Mouse (Mus musculus) forebrain, embryonic 15.5 days (tissue): ENCODE results near the gene Gm13278. TPM values are rescaled to one million over a fixed set of nuclear protein-coding genes. Genes with fewer than 3 reads are reported as not detected.

Source experiments
- polyA plus RNA-seq: library from polyadenylated mRNA; unstranded; fragments of >200 nt; fragmentation: Nextera tagmentation; extraction: Ambion mirVana; gene quantifications from 2 replicates; pipeline ENCODE4 v1.2.1, GENCODE M21; 2015

Gm13278 gene
- polyA plus RNA-seq, 1 experiment from 2014 or later = not detected

Other genes starting within 250 kb of the Gm13278 start
- gene Ifna15, start 233.3 kb upstream of the Gm13278 start, polyA plus RNA-seq = not detected in 2 replicates
- gene Ifna14, start 219.8 kb upstream of the Gm13278 start, polyA plus RNA-seq = not detected in 2 replicates
- gene Ifna9, start 199.2 kb upstream of the Gm13278 start, polyA plus RNA-seq = not detected in 2 replicates
- gene Ifna12, start 188.2 kb upstream of the Gm13278 start, polyA plus RNA-seq = not detected in 2 replicates
- not detected in 2 replicates for gene C87499, start 157.1 kb upstream of the Gm13278 start, polyA plus RNA-seq
- not detected in 2 replicates for gene Ifna13, start 147.1 kb upstream of the Gm13278 start, polyA plus RNA-seq
- not detected in 2 replicates for gene Ifna16, start 114.6 kb upstream of the Gm13278 start, polyA plus RNA-seq
- gene Ifna2, start 107.6 kb upstream of the Gm13278 start, polyA plus RNA-seq = not detected in 2 replicates
- not detected in 2 replicates for gene Ifnab, start 100.2 kb upstream of the Gm13278 start, polyA plus RNA-seq
- 1.6 and 2.3 TPM in 2 replicates for gene Gm26566, start 69.7 kb upstream of the Gm13278 start, polyA plus RNA-seq
- 117 and 128 TPM in 2 replicates for gene Klhl9, start 69.1 kb upstream of the Gm13278 start, polyA plus RNA-seq
- gene Gm13271, start 36.7 kb upstream of the Gm13278 start, polyA plus RNA-seq = not detected in 2 replicates
- 0.14 TPM in 1 of 2 replicates, not detected in the other for gene Gm13283, start 31.4 kb upstream of the Gm13278 start, polyA plus RNA-seq
- gene Gm13290, start 17.7 kb upstream of the Gm13278 start, polyA plus RNA-seq = not detected in 2 replicates
- gene Gm13289, start 14.6 kb upstream of the Gm13278 start, polyA plus RNA-seq = not detected in 2 replicates
- gene Gm13272, start 11.7 kb upstream of the Gm13278 start, polyA plus RNA-seq = not detected in 2 replicates
- 0.20 TPM in 1 of 2 replicates, not detected in the other for gene Ifnz, start 9.4 kb upstream of the Gm13278 start, polyA plus RNA-seq
- gene Gm13276, start 5.8 kb upstream of the Gm13278 start, polyA plus RNA-seq = not detected in 2 replicates
- not detected in 2 replicates for gene Gm13277, start 2.9 kb upstream of the Gm13278 start, polyA plus RNA-seq
- gene Gm13275, start 2.9 kb downstream of the Gm13278 start, polyA plus RNA-seq = not detected in 2 replicates
- gene Gm13279, start 5.8 kb downstream of the Gm13278 start, polyA plus RNA-seq = not detected in 2 replicates
- not detected in 2 replicates for gene Gm13285, start 8.1 kb downstream of the Gm13278 start, polyA plus RNA-seq
- gene Gm13287, start 11.7 kb downstream of the Gm13278 start, polyA plus RNA-seq = not detected in 2 replicates
- not detected in 2 replicates for gene Gm13288, start 14.0 kb downstream of the Gm13278 start, polyA plus RNA-seq
- gene Ifna7, start 24.7 kb downstream of the Gm13278 start, polyA plus RNA-seq = not detected in 2 replicates
- not detected in 2 replicates for gene Ifna11, start 28.4 kb downstream of the Gm13278 start, polyA plus RNA-seq
- not detected in 2 replicates for gene Ifna6, start 35.9 kb downstream of the Gm13278 start, polyA plus RNA-seq
- gene Ifna5, start 44.0 kb downstream of the Gm13278 start, polyA plus RNA-seq = not detected in 2 replicates
- gene Ifna4, start 50.3 kb downstream of the Gm13278 start, polyA plus RNA-seq = not detected in 2 replicates
- gene Ifna1, start 58.5 kb downstream of the Gm13278 start, polyA plus RNA-seq = not detected in 2 replicates
- gene Ifne, start 88.7 kb downstream of the Gm13278 start, polyA plus RNA-seq = not detected in 2 replicates